Mouse (Mus musculus) bone marrow, adult 2 months (tissue): ENCODE data around the gene Apoa2. TPM values are rescaled to one million over a fixed set of nuclear protein-coding genes. Genes with fewer than 3 reads are reported as not detected.
A peak's percentile ranks its signal among the peaks of the same experiment; 100 is the strongest.

Source experiments
- H3K27ac ChIP-seq: fragments of 200-500 bp; 2 replicates; pipeline ENCODE4 v1.5.1; 2012; ENCODE audit warnings: low read depth, mild to moderate bottlenecking, control low read depth, inconsistent platforms, low read length; ENCODE audit not compliant: control insufficient read depth, poor library complexity, insufficient read depth
- H3K4me1 ChIP-seq: fragments of 200-500 bp; 2 replicates; pipeline ENCODE4 v1.6.1; 2011; ENCODE audit warnings: low read length; ENCODE audit not compliant: control insufficient read depth, insufficient read depth
- H3K4me3 ChIP-seq: fragments of 200-500 bp; replicated peaks from 2 replicates; pipeline ENCODE3; 2011; ENCODE audit warnings: mild to moderate bottlenecking, low read depth, low read length, control low read depth; ENCODE audit not compliant: control insufficient read depth
- CTCF ChIP-seq: fragments of 200-500 bp; IDR thresholded peaks from 2 replicates; pipeline ENCODE4 v1.5.1; 2011; ENCODE audit warnings: low read length, control low read depth; ENCODE audit not compliant: control insufficient read depth, insufficient read depth
- POLR2A ChIP-seq: fragments of 200-500 bp; IDR thresholded peaks from 2 replicates; pipeline ENCODE4 v1.6.1; 2011; ENCODE audit warnings: low read depth, mild to moderate bottlenecking, control low read depth, low read length, borderline replicate concordance; ENCODE audit not compliant: control insufficient read depth
- WGBS: fragments of 180-500 bp; shearing (Covaris S2); methylation state at CpG from one replicate; pipeline ENCODE4 v1.1.7; 2018; 5-methylcytosine and 5-hydroxymethylcytosine counted together
- polyA plus RNA-seq: library from polyadenylated mRNA; stranded (reverse); fragments of >200 nt; gene quantifications from 2 replicates; pipeline ENCODE4 v1.2.4, GENCODE M21; 2011; ENCODE audit warnings: low replicate concordance; ENCODE audit not compliant: missing spikeins, insufficient read depth, insufficient read length

The Apoa2 gene
- polyA plus RNA-seq, 1 experiment = 203 TPM

- H3K4me1 ChIP-seq = peaks cover 1% of the 10 kb centered on the region; the same call in 1 of the 2 replicates
- H3K27ac ChIP-seq = no peak overlapping the region
- 69% methylated on average over 18 of the region's 18 CpGs for WGBS
- H3K4me3 ChIP-seq = no peak overlapping the region
- TF ChIP-seq POLR2A = no peak
- TF ChIP-seq CTCF = no peak
Observed at GRCm38 (mm10) chr1:171216241-171216955, 8.5 kb upstream of the Apoa2 start.

- WGBS = 10% methylated on average over 10 of the region's 10 CpGs
- no peak overlapping the region for H3K4me3 ChIP-seq
Observed at GRCm38 (mm10) chr1:171220871-171221270, 4.0 kb upstream of the Apoa2 start.

GRCm38 (mm10) chr1:171221281-171222193, 3.3 kb upstream of the Apoa2 start:
- 8% methylated on average over 22 of the region's 22 CpGs for WGBS
- H3K4me1 ChIP-seq = peaks cover 3% of the 10 kb centered on the region
- no peak overlapping the region for H3K27ac ChIP-seq

More at GRCm38 (mm10) chr1:171220871-171221270, 4.0 kb upstream of the Apoa2 start:
- peaks cover 3% of the 10 kb centered on the region for H3K4me1 ChIP-seq
- TF ChIP-seq POLR2A (no peak), CTCF (peak; percentile 88)
- no peak overlapping the region for H3K27ac ChIP-seq

DNA sequence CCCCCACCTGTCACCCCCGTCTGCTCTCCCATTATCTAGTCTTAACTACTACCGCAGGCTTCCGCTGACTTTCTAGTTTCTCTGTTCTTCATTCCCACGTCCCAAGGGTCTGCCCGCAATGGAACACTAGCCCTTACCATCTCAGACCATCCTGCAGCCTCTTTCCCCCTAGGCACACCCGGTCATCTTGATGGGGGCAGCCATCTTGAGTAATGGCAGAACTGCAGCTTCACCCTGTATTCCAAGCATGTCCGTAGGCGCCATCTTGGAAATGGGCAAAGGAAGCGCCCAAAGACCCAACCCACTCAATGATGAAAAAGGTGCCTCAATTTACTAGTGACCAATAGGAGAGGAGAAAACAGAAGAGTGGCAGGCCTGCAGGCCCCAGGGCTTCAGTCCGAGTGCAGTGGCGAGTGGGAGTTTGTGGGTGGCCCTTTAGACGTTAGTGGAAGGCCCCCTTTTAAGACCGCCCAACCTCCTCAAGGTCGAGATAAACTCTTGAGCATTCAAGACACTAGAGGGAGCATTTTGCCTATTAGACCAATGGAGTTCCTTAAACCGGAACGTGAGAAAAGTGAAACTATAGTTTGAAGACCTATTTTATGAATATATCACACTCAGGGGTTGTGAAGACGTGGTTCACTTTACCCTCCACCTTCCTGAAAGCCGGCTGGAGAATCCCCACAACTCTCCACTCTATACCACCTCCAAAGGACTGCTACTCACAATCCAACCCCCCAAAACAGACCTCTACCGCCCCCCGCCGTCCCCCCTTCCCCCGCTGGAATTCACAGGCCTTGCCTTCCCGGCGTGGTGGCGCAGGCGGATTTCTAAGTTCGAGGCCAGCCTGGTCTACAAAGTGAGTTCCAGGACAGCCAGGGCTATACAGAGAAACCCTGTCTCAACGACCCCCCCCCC, 2.4 kb upstream of the Apoa2 start, which contains the start of gene Tomm40l:
Tomm40l (minus strand) TSS at position 277 of the 918 bp plus-strand sequence.
- peaks cover 3% of the 10 kb centered on the region for H3K4me1 ChIP-seq
- H3K27ac ChIP-seq = peak within 1 kb of the TSS; percentile 28
- 2% methylated on average over 28 of the region's 28 CpGs for WGBS
- H3K4me3 ChIP-seq = peak within 1 kb of the TSS; percentile 70
- peak; percentile 8; the same call in 1 of the 2 replicates for TF ChIP-seq CTCF
- TF ChIP-seq POLR2A = no peak

More at GRCm38 (mm10) chr1:171221281-171222193, 3.3 kb upstream of the Apoa2 start:
- no peak for TF ChIP-seq CTCF
- peak overlapping the region; percentile 70 for H3K4me3 ChIP-seq

DNA sequence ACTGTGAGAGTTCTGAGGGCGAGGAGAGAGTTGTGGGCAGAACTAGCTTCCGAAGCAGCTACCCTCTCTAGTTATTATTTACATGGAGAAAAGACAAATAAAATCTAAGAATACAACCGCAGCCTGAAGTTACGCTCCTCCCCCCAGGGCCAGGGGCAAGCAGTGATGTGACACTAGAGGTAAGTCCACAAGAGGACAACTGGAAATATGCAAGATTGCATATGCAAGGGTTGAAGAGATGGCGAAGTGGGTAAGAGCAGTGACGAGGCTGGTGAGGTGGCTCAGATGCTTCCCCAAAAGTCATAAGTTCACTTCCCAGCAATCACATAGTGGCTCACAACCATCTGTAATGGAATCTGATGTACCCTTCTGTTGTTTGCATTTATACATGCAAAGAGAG, 1.7 kb upstream of the Apoa2 start:
- H3K4me3 ChIP-seq = peak overlapping the region; percentile 39
- H3K27ac ChIP-seq = peak overlapping the region; percentile 28; the same call in 1 of the 2 replicates
- peaks cover 3% of the 10 kb centered on the region for H3K4me1 ChIP-seq
- no peak for TF ChIP-seq POLR2A
- no peak for TF ChIP-seq CTCF
- 61% methylated on average over 6 of the region's 6 CpGs for WGBS

GRCm38 (mm10) chr1:171223796-171224195, 1.1 kb upstream of the Apoa2 start:
- no peak for TF ChIP-seq POLR2A
- TF ChIP-seq CTCF = no peak
- 78% methylated on average over 2 of the region's 2 CpGs for WGBS
- Histone ChIP-seq H3K4me3 (no peak overlapping the region), H3K4me1 (peaks cover 3% of the 10 kb centered on the region), H3K27ac (no peak overlapping the region)

DNA sequence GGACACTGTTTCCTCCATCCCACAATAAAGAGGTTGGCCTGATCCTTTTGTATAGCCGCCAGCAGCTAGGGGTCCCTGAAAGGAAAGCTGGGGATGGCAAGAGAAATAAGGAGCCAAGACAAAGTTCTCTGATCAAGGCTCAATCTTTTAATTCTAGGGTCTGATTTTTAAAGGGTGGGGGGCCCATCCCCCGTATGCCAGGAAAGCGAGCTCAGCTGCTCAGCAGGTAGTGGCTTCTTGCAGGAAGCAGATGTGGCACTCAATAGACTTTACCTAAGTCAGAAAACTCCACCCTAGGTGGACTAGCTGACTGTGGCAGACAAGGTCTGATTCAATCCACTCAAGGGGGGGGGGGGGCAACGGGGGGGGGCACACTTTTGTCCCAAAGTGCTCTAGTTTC, 1.9 kb downstream of the Apoa2 start:
- H3K4me1 ChIP-seq = no peaks in the 10 kb centered on the region
- no peak overlapping the region for H3K4me3 ChIP-seq
- WGBS = 48% methylated on average over 4 of the region's 4 CpGs
- no peak overlapping the region for H3K27ac ChIP-seq
- TF ChIP-seq CTCF (no peak), POLR2A (no peak)

DNA sequence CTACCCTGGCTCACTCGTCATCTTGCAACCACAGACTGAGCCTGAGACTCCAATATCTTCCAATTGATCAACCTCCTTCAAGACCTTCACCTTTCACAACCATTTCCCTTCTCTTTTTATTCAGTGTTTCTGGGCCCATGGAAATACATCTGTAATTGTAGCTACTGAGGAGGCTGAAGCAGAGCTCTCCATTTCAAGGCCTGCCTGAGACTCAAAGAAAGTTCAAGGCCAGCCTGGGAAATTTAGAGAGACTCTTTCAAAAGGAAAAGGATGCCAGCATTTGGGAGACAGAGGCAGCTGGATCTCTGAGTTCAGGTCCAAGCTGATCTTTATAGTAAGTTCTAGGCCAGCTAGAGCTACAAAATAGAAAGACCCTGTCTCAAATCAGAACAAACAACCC, 3.0 kb downstream of the Apoa2 start:
- 38% methylated on average over 1 of the region's 1 CpGs for WGBS
- TF ChIP-seq CTCF (no peak), POLR2A (no peak)
- Histone ChIP-seq H3K4me1 (no peaks in the 10 kb centered on the region; the same call in 1 of the 2 replicates), H3K4me3 (no peak overlapping the region), H3K27ac (no peak overlapping the region)
